Mouse (Mus musculus): ENCODE data around the gene Prickle1. TPM values are rescaled to one million over a fixed set of nuclear protein-coding genes. Genes with fewer than 3 reads are reported as not detected.

Gene Prickle1
- 0.21 TPM in 1 of 4 replicates, not detected in the others for total RNA-seq (2023; ENCODE audit: inconsistent age)

DNA sequence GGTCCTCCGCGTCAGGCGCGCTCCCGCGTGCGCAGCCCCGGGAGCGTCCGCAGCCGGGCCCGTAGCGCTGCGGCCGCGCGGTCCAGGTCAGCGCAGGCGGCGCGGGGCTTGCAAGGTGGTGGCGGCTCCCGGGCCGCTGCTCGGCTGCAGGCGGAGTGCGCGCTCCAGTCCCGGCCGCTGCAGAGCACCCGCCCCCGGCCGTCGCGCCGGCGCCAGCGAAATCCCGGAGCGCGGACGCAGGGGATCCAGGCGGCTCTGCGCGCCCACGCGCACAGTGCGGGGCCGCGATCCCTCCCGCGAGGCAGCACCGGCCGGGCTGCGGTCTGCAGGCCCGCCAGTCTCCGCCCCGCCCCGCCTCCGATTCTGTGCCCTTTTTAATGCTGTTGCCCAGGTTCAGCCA, at the start of gene Prickle1:
TSS of gene Prickle1 (minus strand) at position 146 of the 400 bp plus-strand sequence.

Other genes starting within 250 kb of the Prickle1 start
- 79.2 to 96.1 TPM (median 91.3 TPM) in 4 replicates for gene Zcrb1, start 197.6 kb downstream of the Prickle1 start, total RNA-seq (2023; ENCODE audit: inconsistent age)
- 40.0 to 46.0 TPM (median 44.8 TPM) in 4 replicates for gene Pphln1, start 197.5 kb downstream of the Prickle1 start, total RNA-seq (2023; ENCODE audit: inconsistent age)